Mouse (Mus musculus) heart, adult 2 months (tissue): ENCODE measurements around the gene Opa3.

Source experiments
- EP300 ChIP-seq: fragments of 200-500 bp; IDR thresholded peaks from 2 replicates; pipeline ENCODE4 v1.6.1; 2011; ENCODE audit warnings: low read depth, low read length, control low read depth; ENCODE audit not compliant: insufficient read depth
- POLR2A ChIP-seq: fragments of 200-500 bp; IDR thresholded peaks from 2 replicates; pipeline ENCODE4 v1.6.1; 2011; ENCODE audit warnings: mild to moderate bottlenecking, low read depth, low read length, control low read depth; ENCODE audit not compliant: insufficient read depth

DNA sequence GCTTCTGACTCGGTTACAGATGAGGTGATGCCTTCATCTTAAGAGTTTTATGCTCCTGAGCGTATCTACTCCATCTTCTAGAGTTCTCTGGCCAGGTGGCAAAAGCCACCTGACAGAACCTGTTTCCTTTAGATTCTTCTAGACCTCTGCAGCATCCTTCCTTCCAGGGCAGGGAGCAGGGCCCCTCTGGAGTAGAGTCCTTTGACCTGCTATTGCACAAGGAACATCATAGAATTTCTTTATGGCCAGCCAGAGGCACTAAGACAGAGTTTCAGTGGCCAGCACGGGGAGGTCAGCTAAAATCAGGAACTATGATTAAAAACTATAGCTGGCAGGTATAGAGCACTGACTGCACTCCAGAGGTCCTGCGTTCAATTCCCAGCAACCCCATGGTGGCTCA lies 23.9 kb downstream of the Opa3 start:
- TF ChIP-seq EP300: no peak
- no peak for TF ChIP-seq POLR2A
